Mouse (Mus musculus): ENCODE measurements around the gene Fam181a. TPM values are rescaled to one million over a fixed set of nuclear protein-coding genes. Genes with fewer than 3 reads are reported as not detected.
A peak's percentile ranks its signal among the peaks of the same experiment; 100 is the strongest.

Fam181a gene
- polyA plus RNA-seq, 1 experiment from 2014 or later = 15.9 TPM

- Histone ChIP-seq H3K4me2 (ENCODE audit: low read length) (no peak overlapping the region), H3K9ac (replicated peaks; ENCODE audit: low read length) (no peak overlapping the region), H3K27ac (replicated peaks; ENCODE audit: low read depth, low read length) (no peak overlapping the region), H3K9me3 (ENCODE audit: control insufficient read depth, low read length) (no peaks in the 10 kb centered on the region), H3K4me3 (replicated peaks; ENCODE audit: low read depth, low read length) (no peak overlapping the region), H3K36me3 (ENCODE audit: control insufficient read depth, insufficient read depth, low read length) (no peaks in the 10 kb centered on the region), H3K4me1 (ENCODE audit: control insufficient read depth, insufficient read depth, low read length) (no peaks in the 10 kb centered on the region), H3K27me3 (ENCODE audit: control insufficient read depth, insufficient read depth, low read length) (no peaks in the 10 kb centered on the region)
- no peak for DNase-seq
- 73% methylated on average over 6 of the region's 6 CpGs for WGBS
- ATAC-seq (ENCODE audit: low FRiP score, low TSS enrichment) = no peak
Measured at GRCm38 (mm10) chr12:103282936-103283335, 27.8 kb upstream of the Fam181a start.

DNA sequence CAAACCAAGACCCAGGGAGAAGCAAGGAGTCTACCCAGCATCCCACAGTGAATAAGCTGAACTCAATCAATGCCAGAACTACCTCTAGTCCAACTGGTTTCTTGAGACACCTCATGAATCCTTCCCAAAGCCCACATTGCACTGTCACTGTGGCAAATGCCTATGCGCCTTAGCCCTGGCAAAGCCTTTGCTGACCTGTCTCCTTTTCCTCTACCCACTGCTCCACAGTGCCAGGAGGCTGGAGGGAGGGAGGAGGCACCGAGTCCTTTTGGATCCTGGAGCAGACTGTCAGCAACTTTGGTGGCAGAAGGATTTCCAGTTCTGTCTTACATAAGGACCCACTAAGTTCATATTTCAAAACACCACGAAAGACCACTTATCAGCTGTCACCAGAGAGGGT, 27.4 kb upstream of the Fam181a start:
- no peak overlapping the region for H3K4me3 ChIP-seq (replicated peaks; ENCODE audit: low read depth, low read length)
- no peak overlapping the region for H3K9ac ChIP-seq (replicated peaks; ENCODE audit: low read length)
- no peaks in the 10 kb centered on the region for H3K9me3 ChIP-seq (ENCODE audit: control insufficient read depth, low read length)
- H3K36me3 ChIP-seq (ENCODE audit: control insufficient read depth, insufficient read depth, low read length) = no peaks in the 10 kb centered on the region
- no peaks in the 10 kb centered on the region for H3K4me1 ChIP-seq (ENCODE audit: control insufficient read depth, insufficient read depth, low read length)
- DNase-seq (no peak), ATAC-seq (ENCODE audit: low FRiP score, low TSS enrichment) (no peak)
- H3K27me3 ChIP-seq (ENCODE audit: control insufficient read depth, insufficient read depth, low read length) = no peaks in the 10 kb centered on the region
- no peak overlapping the region for H3K4me2 ChIP-seq (ENCODE audit: low read length)
- no peak overlapping the region for H3K27ac ChIP-seq (replicated peaks; ENCODE audit: low read depth, low read length)
- 91% methylated on average over 3 of the region's 3 CpGs for WGBS

DNA sequence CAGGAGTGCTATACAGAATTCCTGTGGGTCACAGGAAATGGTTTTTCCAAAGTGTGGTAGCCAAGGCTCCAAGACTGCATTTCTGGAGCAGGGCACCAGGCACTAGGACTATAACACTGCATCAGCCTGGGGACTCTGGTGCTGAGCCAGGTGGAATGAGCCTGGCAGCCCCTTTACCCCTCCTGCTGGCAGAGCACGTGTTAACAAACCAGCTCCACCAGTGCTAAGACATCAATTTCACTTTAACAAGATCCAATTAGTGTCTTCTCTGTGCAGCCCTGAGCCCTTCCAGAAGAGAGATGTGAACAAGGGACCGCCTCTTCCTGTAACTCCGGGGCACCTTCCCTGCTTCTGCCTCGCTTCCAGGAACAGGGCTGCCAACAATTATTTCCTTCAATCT, 23.5 kb upstream of the Fam181a start:
- Histone ChIP-seq H3K36me3 (ENCODE audit: control insufficient read depth, insufficient read depth, low read length) (no peaks in the 10 kb centered on the region), H3K4me3 (replicated peaks; ENCODE audit: low read depth, low read length) (no peak overlapping the region), H3K4me1 (ENCODE audit: control insufficient read depth, insufficient read depth, low read length) (no peaks in the 10 kb centered on the region), H3K4me2 (ENCODE audit: low read length) (no peak overlapping the region), H3K9ac (replicated peaks; ENCODE audit: low read length) (no peak overlapping the region), H3K27me3 (ENCODE audit: control insufficient read depth, insufficient read depth, low read length) (no peaks in the 10 kb centered on the region), H3K27ac (replicated peaks; ENCODE audit: low read depth, low read length) (no peak overlapping the region), H3K9me3 (ENCODE audit: control insufficient read depth, low read length) (no peaks in the 10 kb centered on the region)
- DNase-seq (no peak), ATAC-seq (ENCODE audit: low FRiP score, low TSS enrichment) (no peak)
- WGBS = 76% methylated on average over 4 of the region's 4 CpGs

- H3K27me3 ChIP-seq (ENCODE audit: control insufficient read depth, insufficient read depth, low read length) = no peaks in the 10 kb centered on the region
- no peaks in the 10 kb centered on the region for H3K36me3 ChIP-seq (ENCODE audit: control insufficient read depth, insufficient read depth, low read length)
- no peaks in the 10 kb centered on the region for H3K4me1 ChIP-seq (ENCODE audit: control insufficient read depth, insufficient read depth, low read length)
- H3K9ac ChIP-seq (replicated peaks; ENCODE audit: low read length) = no peak overlapping the region
- no peak for DNase-seq
- no peak overlapping the region for H3K4me2 ChIP-seq (ENCODE audit: low read length)
- H3K9me3 ChIP-seq (ENCODE audit: control insufficient read depth, low read length) = no peaks in the 10 kb centered on the region
- no peak overlapping the region for H3K4me3 ChIP-seq (replicated peaks; ENCODE audit: low read depth, low read length)
- no peak overlapping the region for H3K27ac ChIP-seq (replicated peaks; ENCODE audit: low read depth, low read length)
- no peak for ATAC-seq (ENCODE audit: low FRiP score, low TSS enrichment)
- 93% methylated on average over 3 of the region's 3 CpGs for WGBS
Measured at GRCm38 (mm10) chr12:103292366-103292765, 18.4 kb upstream of the Fam181a start.

DNA sequence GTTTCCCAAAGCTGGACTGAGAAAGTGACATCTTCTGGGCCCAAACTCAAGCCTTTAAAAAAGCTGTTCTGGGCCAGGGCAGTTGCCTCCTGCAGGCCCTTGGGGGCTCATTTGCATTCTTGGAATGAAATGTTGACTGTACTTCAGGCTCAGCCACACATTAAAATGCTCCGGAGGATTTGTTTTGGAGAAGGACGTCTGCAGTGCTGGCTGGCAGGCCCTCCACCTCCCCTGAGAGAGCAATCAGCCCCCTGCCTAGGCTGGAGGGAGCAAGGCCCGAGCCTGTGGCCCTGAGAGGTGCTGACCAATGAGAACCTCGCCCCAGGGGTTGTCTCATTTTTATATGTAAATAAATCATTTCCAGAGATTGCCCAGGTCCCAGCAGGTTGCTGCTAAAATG, 14.5 kb upstream of the Fam181a start:
- Histone ChIP-seq H3K27ac (replicated peaks; ENCODE audit: low read depth, low read length) (no peak overlapping the region), H3K36me3 (ENCODE audit: control insufficient read depth, insufficient read depth, low read length) (no peaks in the 10 kb centered on the region), H3K9me3 (ENCODE audit: control insufficient read depth, low read length) (no peaks in the 10 kb centered on the region), H3K4me1 (ENCODE audit: control insufficient read depth, insufficient read depth, low read length) (no peaks in the 10 kb centered on the region), H3K27me3 (ENCODE audit: control insufficient read depth, insufficient read depth, low read length) (no peaks in the 10 kb centered on the region), H3K9ac (replicated peaks; ENCODE audit: low read length) (no peak overlapping the region), H3K4me2 (ENCODE audit: low read length) (no peak overlapping the region), H3K4me3 (replicated peaks; ENCODE audit: low read depth, low read length) (no peak overlapping the region)
- peak; percentile 25 for DNase-seq
- WGBS = 18% methylated on average over 4 of the region's 4 CpGs
- no peak for ATAC-seq (ENCODE audit: low FRiP score, low TSS enrichment)

GRCm38 (mm10) chr12:103300493-103300892, 10.3 kb upstream of the Fam181a start:
- Histone ChIP-seq H3K9ac (replicated peaks; ENCODE audit: low read length) (no peak overlapping the region), H3K4me1 (ENCODE audit: control insufficient read depth, insufficient read depth, low read length) (no peaks in the 10 kb centered on the region), H3K4me2 (ENCODE audit: low read length) (no peak overlapping the region), H3K27ac (replicated peaks; ENCODE audit: low read depth, low read length) (no peak overlapping the region), H3K27me3 (ENCODE audit: control insufficient read depth, insufficient read depth, low read length) (no peaks in the 10 kb centered on the region), H3K36me3 (ENCODE audit: control insufficient read depth, insufficient read depth, low read length) (no peaks in the 10 kb centered on the region), H3K9me3 (ENCODE audit: control insufficient read depth, low read length) (no peaks in the 10 kb centered on the region), H3K4me3 (replicated peaks; ENCODE audit: low read depth, low read length) (no peak overlapping the region)
- 80% methylated on average over 9 of the region's 9 CpGs for WGBS
- no peak for ATAC-seq (ENCODE audit: low FRiP score, low TSS enrichment)
- DNase-seq = no peak

DNA sequence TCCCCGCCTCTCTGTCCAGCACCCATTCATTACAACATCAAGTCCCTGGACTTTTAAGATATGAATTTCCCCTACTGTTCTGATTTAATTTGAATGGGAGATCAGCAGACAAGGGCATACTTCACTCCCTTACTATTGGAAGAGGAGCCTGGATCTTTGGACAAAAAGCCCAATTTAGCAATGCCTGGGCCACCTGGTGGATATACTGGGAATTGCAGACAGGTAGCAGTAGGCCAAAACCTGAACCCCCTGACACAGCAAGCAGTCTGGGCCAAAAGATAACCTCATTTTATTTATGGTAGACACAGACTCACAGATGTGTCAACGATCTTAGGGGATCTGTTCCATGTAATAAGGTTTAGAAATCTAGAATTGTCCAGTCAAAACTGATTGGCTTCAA, 9.1 kb upstream of the Fam181a start:
- H3K27ac ChIP-seq (replicated peaks; ENCODE audit: low read depth, low read length) = no peak overlapping the region
- H3K4me1 ChIP-seq (ENCODE audit: control insufficient read depth, insufficient read depth, low read length) = no peaks in the 10 kb centered on the region
- no peaks in the 10 kb centered on the region for H3K27me3 ChIP-seq (ENCODE audit: control insufficient read depth, insufficient read depth, low read length)
- 43% methylated on average over 2 of the region's 2 CpGs for WGBS
- DNase-seq (peak; percentile 85), ATAC-seq (ENCODE audit: low FRiP score, low TSS enrichment) (no peak)
- no peak overlapping the region for H3K4me3 ChIP-seq (replicated peaks; ENCODE audit: low read depth, low read length)
- no peak overlapping the region for H3K9ac ChIP-seq (replicated peaks; ENCODE audit: low read length)
- no peaks in the 10 kb centered on the region for H3K9me3 ChIP-seq (ENCODE audit: control insufficient read depth, low read length)
- H3K4me2 ChIP-seq (ENCODE audit: low read length) = no peak overlapping the region
- no peaks in the 10 kb centered on the region for H3K36me3 ChIP-seq (ENCODE audit: control insufficient read depth, insufficient read depth, low read length)

- no peak overlapping the region for H3K9ac ChIP-seq (replicated peaks; ENCODE audit: low read length)
- H3K27ac ChIP-seq (replicated peaks; ENCODE audit: low read depth, low read length) = no peak overlapping the region
- ATAC-seq (ENCODE audit: low FRiP score, low TSS enrichment) = no peak
- no peak overlapping the region for H3K4me3 ChIP-seq (replicated peaks; ENCODE audit: low read depth, low read length)
- H3K36me3 ChIP-seq (ENCODE audit: control insufficient read depth, insufficient read depth, low read length) = no peaks in the 10 kb centered on the region
- no peaks in the 10 kb centered on the region for H3K9me3 ChIP-seq (ENCODE audit: control insufficient read depth, low read length)
- no peaks in the 10 kb centered on the region for H3K4me1 ChIP-seq (ENCODE audit: control insufficient read depth, insufficient read depth, low read length)
- H3K27me3 ChIP-seq (ENCODE audit: control insufficient read depth, insufficient read depth, low read length) = no peaks in the 10 kb centered on the region
- 87% methylated on average over 1 of the region's 1 CpGs for WGBS
- no peak for DNase-seq
- H3K4me2 ChIP-seq (ENCODE audit: low read length) = no peak overlapping the region
Measured at GRCm38 (mm10) chr12:103302960-103303359, 7.8 kb upstream of the Fam181a start.

- ATAC-seq (ENCODE audit: low FRiP score, low TSS enrichment) (no peak), DNase-seq (peak; percentile 73)
- Histone ChIP-seq H3K4me3 (replicated peaks; ENCODE audit: low read depth, low read length) (no peak overlapping the region), H3K27ac (replicated peaks; ENCODE audit: low read depth, low read length) (no peak overlapping the region), H3K9me3 (ENCODE audit: control insufficient read depth, low read length) (no peaks in the 10 kb centered on the region), H3K4me1 (ENCODE audit: control insufficient read depth, insufficient read depth, low read length) (no peaks in the 10 kb centered on the region), H3K36me3 (ENCODE audit: control insufficient read depth, insufficient read depth, low read length) (no peaks in the 10 kb centered on the region), H3K9ac (replicated peaks; ENCODE audit: low read length) (no peak overlapping the region), H3K4me2 (ENCODE audit: low read length) (no peak overlapping the region), H3K27me3 (ENCODE audit: control insufficient read depth, insufficient read depth, low read length) (no peaks in the 10 kb centered on the region)
- 22% methylated on average over 2 of the region's 2 CpGs for WGBS
Measured at GRCm38 (mm10) chr12:103306224-103306623, 4.6 kb upstream of the Fam181a start.

Measured in midbrain, embryonic 14.5 days (tissue).